Mouse (Mus musculus): Measurements from ENCODE around the gene Srsf9. TPM values are rescaled to one million over a fixed set of nuclear protein-coding genes. Genes with fewer than 3 reads are reported as not detected.
A peak's percentile ranks its signal among the peaks of the same experiment; 100 is the strongest.
"Not testable (repeated sequence)": the region's sequence is repeated elsewhere in the genome, so short reads cannot be mapped to it uniquely, and the experiment has no call there.

Srsf9 gene
- polyA plus RNA-seq, 1 experiment from 2014 or later: 418 TPM

- Histone ChIP-seq H3K4me2 (replicated peaks) (no peak overlapping the region), H3K9me3 (no peaks in the 10 kb centered on the region), H3K4me3 (no peak overlapping the region), H3K9ac (no peak overlapping the region), H3K36me3 (no peaks in the 10 kb centered on the region), H3K4me1 (no peaks in the 10 kb centered on the region), H3K27ac (no peak overlapping the region), H3K27me3 (no peaks in the 10 kb centered on the region)
- ATAC-seq (ENCODE audit: insufficient number of reproducible peaks, insufficient read depth, low FRiP score, low TSS enrichment): no peak
- 84% methylated on average over 8 of the region's 8 CpGs for WGBS
These were observed 32.5 kb downstream of the Srsf9 start for GRCm38 (mm10) chr5:115359438-115359837.

GRCm38 (mm10) chr5:115359851-115360372, 32.9 kb downstream of the Srsf9 start:
- no peak for ATAC-seq (ENCODE audit: insufficient number of reproducible peaks, insufficient read depth, low FRiP score, low TSS enrichment)
- H3K4me3 ChIP-seq: no peak overlapping the region
- no peaks in the 10 kb centered on the region for H3K36me3 ChIP-seq
- no peak overlapping the region for H3K4me2 ChIP-seq (replicated peaks)
- H3K9ac ChIP-seq: no peak overlapping the region
- no peak overlapping the region for H3K27ac ChIP-seq
- WGBS: 68% methylated on average over 5 of the region's 5 CpGs
- no peaks in the 10 kb centered on the region for H3K4me1 ChIP-seq
- no peaks in the 10 kb centered on the region for H3K27me3 ChIP-seq
- H3K9me3 ChIP-seq: no peaks in the 10 kb centered on the region

GRCm38 (mm10) chr5:115362216-115362615, 35.2 kb downstream of the Srsf9 start:
- H3K9me3 ChIP-seq: no peaks in the 10 kb centered on the region
- no peak for ATAC-seq (ENCODE audit: insufficient number of reproducible peaks, insufficient read depth, low FRiP score, low TSS enrichment)
- H3K4me1 ChIP-seq: no peaks in the 10 kb centered on the region
- WGBS: 32% methylated on average over 7 of the region's 7 CpGs
- no peak overlapping the region for H3K27ac ChIP-seq
- no peak overlapping the region for H3K9ac ChIP-seq
- H3K4me3 ChIP-seq: no peak overlapping the region
- H3K4me2 ChIP-seq (replicated peaks): no peak overlapping the region
- no peaks in the 10 kb centered on the region for H3K27me3 ChIP-seq
- H3K36me3 ChIP-seq: no peaks in the 10 kb centered on the region

- H3K4me2 ChIP-seq (replicated peaks): no peak overlapping the region
- no peaks in the 10 kb centered on the region for H3K27me3 ChIP-seq
- no peak overlapping the region for H3K27ac ChIP-seq
- H3K4me3 ChIP-seq: no peak overlapping the region
- H3K9ac ChIP-seq: no peak overlapping the region
- H3K36me3 ChIP-seq: no peaks in the 10 kb centered on the region
- no peak for ATAC-seq (ENCODE audit: insufficient number of reproducible peaks, insufficient read depth, low FRiP score, low TSS enrichment)
- no peaks in the 10 kb centered on the region for H3K4me1 ChIP-seq
- WGBS: 22% methylated on average over 19 of the region's 19 CpGs
- H3K9me3 ChIP-seq: no peaks in the 10 kb centered on the region
These were observed 36.1 kb downstream of the Srsf9 start for GRCm38 (mm10) chr5:115362819-115363714.

GRCm38 (mm10) chr5:115364782-115365181, 37.8 kb downstream of the Srsf9 start:
- no peak for ATAC-seq (ENCODE audit: insufficient number of reproducible peaks, insufficient read depth, low FRiP score, low TSS enrichment)
- no peaks in the 10 kb centered on the region for H3K4me1 ChIP-seq
- no peak overlapping the region for H3K4me3 ChIP-seq
- H3K9ac ChIP-seq: no peak overlapping the region
- no peak overlapping the region for H3K27ac ChIP-seq
- H3K36me3 ChIP-seq: no peaks in the 10 kb centered on the region
- H3K4me2 ChIP-seq (replicated peaks): no peak overlapping the region
- 81% methylated on average over 4 of the region's 4 CpGs for WGBS
- H3K27me3 ChIP-seq: no peaks in the 10 kb centered on the region
- H3K9me3 ChIP-seq: no peaks in the 10 kb centered on the region

GRCm38 (mm10) chr5:115371736-115372135, 44.8 kb downstream of the Srsf9 start:
- no peak for ATAC-seq (ENCODE audit: insufficient number of reproducible peaks, insufficient read depth, low FRiP score, low TSS enrichment)
- no peaks in the 10 kb centered on the region for H3K36me3 ChIP-seq
- 0 out of 2 replicates have a peak overlapping the region, but pooled peaks have one; percentile 6 for H3K27ac ChIP-seq
- peaks cover 4% of the 10 kb centered on the region; the same call in 1 of the 2 replicates for H3K4me1 ChIP-seq
- H3K9ac ChIP-seq: no peak overlapping the region
- WGBS: 47% methylated on average over 9 of the region's 9 CpGs
- no peaks in the 10 kb centered on the region for H3K9me3 ChIP-seq
- H3K4me2 ChIP-seq (replicated peaks): no peak overlapping the region
- H3K27me3 ChIP-seq: no peaks in the 10 kb centered on the region
- H3K4me3 ChIP-seq: no peak overlapping the region

- Histone ChIP-seq H3K9ac (peak overlapping the region; percentile 57), H3K4me1 (peaks cover 4% of the 10 kb centered on the region; the same call in 1 of the 2 replicates), H3K4me2 (replicated peaks) (peak overlapping the region; percentile 54), H3K9me3 (no peaks in the 10 kb centered on the region), H3K27ac (no peak overlapping the region), H3K4me3 (peak overlapping the region; percentile 25), H3K27me3 (no peaks in the 10 kb centered on the region), H3K36me3 (no peaks in the 10 kb centered on the region)
- no peak for ATAC-seq (ENCODE audit: insufficient number of reproducible peaks, insufficient read depth, low FRiP score, low TSS enrichment)
- WGBS: 20% methylated on average over 26 of the region's 26 CpGs
These were observed 46.6 kb downstream of the Srsf9 start for GRCm38 (mm10) chr5:115373441-115374203.

- H3K9ac ChIP-seq: peak overlapping the region; percentile 57
- H3K27me3 ChIP-seq: no peaks in the 10 kb centered on the region
- peak overlapping the region; percentile 54 for H3K4me2 ChIP-seq (replicated peaks)
- H3K4me3 ChIP-seq: peak overlapping the region; percentile 25
- H3K4me1 ChIP-seq: peaks cover 4% of the 10 kb centered on the region; the same call in 1 of the 2 replicates
- ATAC-seq (ENCODE audit: insufficient number of reproducible peaks, insufficient read depth, low FRiP score, low TSS enrichment): no peak
- WGBS: 15% methylated on average over 11 of the region's 11 CpGs
- H3K9me3 ChIP-seq: no peaks in the 10 kb centered on the region
- no peaks in the 10 kb centered on the region for H3K36me3 ChIP-seq
- H3K27ac ChIP-seq: no peak overlapping the region
These were observed 47.3 kb downstream of the Srsf9 start for GRCm38 (mm10) chr5:115374204-115374820.

- Histone ChIP-seq H3K9me3 (no peaks in the 10 kb centered on the region), H3K9ac (no peak overlapping the region), H3K27me3 (no peaks in the 10 kb centered on the region), H3K27ac (no peak overlapping the region), H3K36me3 (no peaks in the 10 kb centered on the region), H3K4me2 (replicated peaks) (no peak overlapping the region), H3K4me1 (peaks cover 4% of the 10 kb centered on the region; the same call in 1 of the 2 replicates), H3K4me3 (no peak overlapping the region)
- no peak for ATAC-seq (ENCODE audit: insufficient number of reproducible peaks, insufficient read depth, low FRiP score, low TSS enrichment)
- WGBS: 82% methylated on average over 2 of the region's 2 CpGs
These were observed 48.5 kb downstream of the Srsf9 start for GRCm38 (mm10) chr5:115375436-115375835.

- not testable (repeated sequence) for H3K27me3 ChIP-seq; H3K9me3 ChIP-seq; H3K27ac ChIP-seq; H3K4me1 ChIP-seq; H3K4me2 ChIP-seq (replicated peaks); H3K4me3 ChIP-seq; ATAC-seq (ENCODE audit: insufficient number of reproducible peaks, insufficient read depth, low FRiP score, low TSS enrichment); H3K9ac ChIP-seq; H3K36me3 ChIP-seq
- WGBS: 79% methylated on average over 2 of the region's 2 CpGs
These were observed 51.9 kb downstream of the Srsf9 start for GRCm38 (mm10) chr5:115378882-115379281.

Data from embryonic facial prominence, embryonic 12.5 days (tissue).